Mouse (Mus musculus) liver, adult 2 months (tissue): Measurements from ENCODE around the gene Pdlim7.

Experiments
- CTCF ChIP-seq: fragments of 200-500 bp; IDR thresholded peaks from 2 replicates; pipeline ENCODE4 v1.5.1; 2011; ENCODE audit warnings: low read depth, low read length, control low read depth
- POLR2A ChIP-seq: fragments of 200-500 bp; IDR thresholded peaks from 2 replicates; pipeline ENCODE4 v1.6.1; 2011; ENCODE audit warnings: low read length, control low read depth; ENCODE audit not compliant: insufficient read depth; ENCODE audit errors: extremely low read depth

GRCm38 (mm10) chr13:55476256-55476655 is 37.2 kb downstream of the Pdlim7 start:
- TF ChIP-seq POLR2A: no peak
- TF ChIP-seq CTCF: no peak
